Mouse (Mus musculus) right cerebral cortex, adult 18-20 months (tissue): ENCODE results near the gene Tssk3.

Source experiments
- DNase-seq: peaks from one replicate; pipeline ENCODE4 v3.0.0; 2022; ENCODE audit warnings: mixed read lengths

The Tssk3 gene

DNA sequence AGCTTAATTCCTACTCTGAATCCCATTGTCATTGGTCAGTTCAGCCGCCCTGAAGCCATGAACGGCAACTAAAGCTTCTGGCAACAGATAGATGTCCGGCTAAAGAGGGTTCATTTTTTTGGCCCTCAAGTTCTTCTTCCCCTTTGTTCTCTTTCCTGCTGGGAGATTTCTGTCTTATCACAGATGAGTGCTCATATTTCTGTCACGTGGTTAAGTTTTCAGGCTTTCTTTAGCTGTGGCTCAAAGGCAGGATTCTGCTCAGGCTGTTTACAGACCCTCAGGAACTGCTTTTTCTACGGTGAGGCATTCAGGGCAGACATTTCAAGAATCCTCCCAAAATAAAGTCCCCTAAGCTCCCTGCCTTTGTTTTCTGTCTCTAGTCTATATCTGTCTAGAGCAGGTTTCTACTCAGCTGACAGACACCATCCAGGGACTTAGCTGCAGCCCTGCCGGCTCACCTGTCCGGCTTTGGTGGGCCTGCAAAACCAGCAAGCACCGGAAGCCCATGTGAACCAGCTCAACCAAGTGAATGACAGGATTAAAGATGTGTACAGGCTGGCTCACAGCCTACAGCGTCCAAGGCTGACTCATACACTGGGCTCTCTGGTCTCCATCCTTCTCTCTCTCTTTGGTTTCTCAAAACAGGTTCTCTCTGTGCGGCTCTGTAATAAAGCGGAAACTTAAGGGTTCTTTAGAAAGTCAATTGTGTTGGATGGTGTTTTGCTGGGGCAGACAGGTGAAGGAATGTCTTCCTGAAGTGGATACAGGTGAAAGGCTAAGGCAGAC, 42.9 kb downstream of the Tssk3 start:
- DNase-seq, result no peak

DNA sequence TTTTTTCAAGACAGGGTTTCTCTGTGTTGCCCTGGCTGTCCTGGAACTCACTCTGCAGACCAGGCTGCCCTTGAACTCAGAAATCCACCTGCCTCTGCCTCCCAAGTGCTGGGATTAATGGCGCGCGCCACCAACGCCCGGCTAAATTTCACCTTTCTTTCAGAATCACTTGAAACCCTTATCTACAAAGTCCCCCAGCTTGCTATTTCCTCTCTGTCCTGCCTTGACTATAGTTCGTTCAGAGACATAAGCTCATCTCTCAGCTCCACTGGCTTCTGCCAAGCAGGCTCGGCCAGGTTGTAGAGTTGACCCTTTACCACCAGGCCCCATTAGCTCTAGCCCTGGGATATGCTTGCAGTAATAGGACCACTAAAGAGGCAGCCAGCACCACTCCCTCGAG, 43.5 kb downstream of the Tssk3 start:
- DNase-seq, result no peak

DNA sequence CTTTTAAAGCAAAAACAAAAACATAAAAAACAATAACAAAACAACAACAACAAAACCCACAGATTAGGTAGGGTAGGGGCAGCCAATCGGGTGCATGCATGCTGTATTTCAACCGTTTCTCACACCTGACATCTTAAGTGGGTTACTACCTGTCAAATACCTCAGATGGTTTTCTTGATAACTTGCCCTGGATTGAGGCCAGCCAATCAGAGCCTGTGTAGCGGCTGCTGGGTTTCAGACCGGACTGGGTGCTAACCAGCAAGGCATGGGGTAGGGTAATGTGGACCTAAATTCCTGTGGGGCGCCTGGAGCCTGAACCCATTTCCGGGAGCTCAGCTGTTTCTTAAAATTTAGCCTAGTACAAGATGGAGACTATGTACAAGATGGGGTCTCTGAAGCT, 49.7 kb downstream of the Tssk3 start:
- no peak for DNase-seq

DNA sequence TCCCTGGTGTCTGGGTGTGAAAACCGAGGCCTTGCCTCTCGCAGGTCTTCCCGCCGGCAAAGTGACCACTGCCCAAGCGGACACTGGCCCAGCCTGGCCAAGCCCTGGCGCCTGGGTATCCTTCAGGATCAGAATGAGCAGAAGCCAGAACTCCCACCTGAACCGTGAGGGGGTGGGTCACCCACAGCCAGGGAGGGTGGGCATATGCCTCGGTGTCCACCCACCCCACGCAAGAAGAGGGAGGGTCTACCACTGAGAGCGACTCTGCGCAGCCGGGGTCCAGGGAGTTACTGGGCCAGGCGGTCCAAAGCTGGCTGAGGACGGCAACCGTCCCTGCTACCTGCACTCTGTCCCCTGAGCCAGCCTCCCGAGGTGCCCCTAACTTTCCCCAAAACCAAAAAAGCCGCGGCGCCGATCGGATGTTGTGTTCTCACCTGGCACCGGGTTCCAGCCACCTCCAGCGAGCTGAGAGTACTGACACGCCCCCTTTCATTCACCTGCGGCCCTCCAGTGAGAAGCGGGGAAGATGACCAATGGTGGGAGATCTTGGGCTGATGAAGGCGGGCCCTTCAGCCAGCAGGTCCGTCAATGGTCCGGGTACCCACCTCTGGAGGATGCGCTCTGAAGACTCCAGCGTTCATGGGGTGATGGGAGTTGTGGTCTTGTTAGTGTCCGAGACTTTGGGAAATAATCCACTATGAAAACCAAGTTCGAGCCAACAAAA, 50.3 kb downstream of the Tssk3 start, which contains the start of gene Zbtb8b:
TSS of gene Zbtb8b (minus strand) at position 514 of the 724 bp plus-strand sequence.
- DNase-seq, result peak; percentile 93
